Mouse (Mus musculus) neural tube, embryonic 10.5 days (tissue): ENCODE measurements around the gene Gm28053.
A peak's percentile ranks its signal among the peaks of the same experiment; 100 is the strongest.

Experiments
- DNase-seq: peaks from one replicate; pipeline ENCODE4 v3.0.0-alpha.2; 2017; ENCODE audit warnings: low spot score; ENCODE audit errors: extremely low spot score

The Gm28053 gene

DNA sequence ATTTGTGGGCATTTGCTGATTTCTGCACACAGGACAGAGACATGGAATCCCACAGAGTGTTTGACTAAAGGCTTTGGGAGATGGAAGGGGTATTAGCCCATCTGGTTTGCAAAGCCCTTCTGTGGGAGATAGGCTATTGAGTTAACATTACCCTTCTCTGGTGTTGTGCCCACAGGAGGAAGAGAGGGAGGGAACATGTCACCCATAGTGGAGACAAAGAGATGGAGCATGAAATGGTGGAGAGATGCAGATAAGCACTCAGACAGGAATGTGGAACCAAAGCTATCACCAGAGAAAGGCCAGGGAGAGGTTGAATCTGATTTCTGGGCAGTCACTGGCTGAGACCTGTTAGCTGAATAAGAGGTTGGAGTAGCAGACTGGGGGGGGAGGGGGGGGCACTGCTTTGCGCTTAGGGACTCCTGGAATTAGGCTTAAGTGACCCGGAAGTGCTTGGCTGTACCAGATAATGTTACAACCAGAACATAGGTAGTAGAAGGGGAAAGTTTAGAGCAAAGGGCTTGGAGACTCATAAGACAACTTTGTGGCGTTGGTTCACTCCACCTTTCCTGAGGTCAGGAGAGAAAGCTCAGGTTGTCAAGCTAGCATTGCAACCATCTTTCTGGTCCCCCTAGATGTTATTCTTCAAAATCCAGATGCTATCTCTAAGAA, 22.2 kb downstream of the Gm28053 start:
- no peak for DNase-seq

DNA sequence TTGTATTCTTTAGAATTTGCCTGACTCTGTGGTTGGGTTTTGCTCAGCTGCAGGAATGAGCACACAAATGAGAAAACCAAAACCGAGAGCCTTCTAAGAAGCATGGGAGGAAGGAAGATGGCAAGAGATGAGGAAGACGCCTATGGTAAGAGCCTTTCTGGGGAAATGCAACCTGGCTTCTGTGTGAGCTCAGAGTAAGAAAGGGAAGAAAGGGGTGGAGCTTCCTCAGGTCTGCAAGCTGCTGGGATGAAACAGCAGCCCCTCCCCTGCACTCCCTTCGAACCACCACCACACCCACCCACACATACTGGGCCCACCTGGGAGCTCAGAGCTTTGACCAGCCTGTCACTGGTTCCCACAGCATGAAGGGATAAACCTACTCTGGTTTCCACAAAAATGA, 22.9 kb downstream of the Gm28053 start:
- no peak for DNase-seq

DNA sequence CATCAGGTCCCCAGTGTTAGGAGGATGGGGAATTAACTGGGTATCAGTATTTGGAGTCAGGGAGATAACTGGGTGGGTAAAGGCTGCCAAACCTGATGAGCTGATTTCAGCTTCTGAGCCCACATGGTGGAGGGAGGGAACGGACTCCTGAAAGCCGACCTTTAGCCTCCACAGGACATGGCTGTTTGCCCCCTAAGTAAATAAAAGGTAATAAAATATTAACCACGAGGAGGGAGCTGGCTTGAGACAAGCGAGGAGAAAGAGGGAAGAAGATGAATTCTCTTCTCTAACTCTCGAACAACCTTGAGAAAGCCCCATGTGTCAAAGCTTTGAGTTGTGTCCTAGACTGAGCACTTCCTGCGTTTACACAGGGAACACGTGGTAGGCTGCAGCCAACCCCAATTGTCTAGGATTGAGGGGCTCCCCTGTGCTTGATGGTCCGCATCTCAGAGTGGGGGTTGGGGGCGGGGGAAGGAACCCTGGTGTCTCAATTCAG, 23.4 kb downstream of the Gm28053 start:
- no peak for DNase-seq

DNA sequence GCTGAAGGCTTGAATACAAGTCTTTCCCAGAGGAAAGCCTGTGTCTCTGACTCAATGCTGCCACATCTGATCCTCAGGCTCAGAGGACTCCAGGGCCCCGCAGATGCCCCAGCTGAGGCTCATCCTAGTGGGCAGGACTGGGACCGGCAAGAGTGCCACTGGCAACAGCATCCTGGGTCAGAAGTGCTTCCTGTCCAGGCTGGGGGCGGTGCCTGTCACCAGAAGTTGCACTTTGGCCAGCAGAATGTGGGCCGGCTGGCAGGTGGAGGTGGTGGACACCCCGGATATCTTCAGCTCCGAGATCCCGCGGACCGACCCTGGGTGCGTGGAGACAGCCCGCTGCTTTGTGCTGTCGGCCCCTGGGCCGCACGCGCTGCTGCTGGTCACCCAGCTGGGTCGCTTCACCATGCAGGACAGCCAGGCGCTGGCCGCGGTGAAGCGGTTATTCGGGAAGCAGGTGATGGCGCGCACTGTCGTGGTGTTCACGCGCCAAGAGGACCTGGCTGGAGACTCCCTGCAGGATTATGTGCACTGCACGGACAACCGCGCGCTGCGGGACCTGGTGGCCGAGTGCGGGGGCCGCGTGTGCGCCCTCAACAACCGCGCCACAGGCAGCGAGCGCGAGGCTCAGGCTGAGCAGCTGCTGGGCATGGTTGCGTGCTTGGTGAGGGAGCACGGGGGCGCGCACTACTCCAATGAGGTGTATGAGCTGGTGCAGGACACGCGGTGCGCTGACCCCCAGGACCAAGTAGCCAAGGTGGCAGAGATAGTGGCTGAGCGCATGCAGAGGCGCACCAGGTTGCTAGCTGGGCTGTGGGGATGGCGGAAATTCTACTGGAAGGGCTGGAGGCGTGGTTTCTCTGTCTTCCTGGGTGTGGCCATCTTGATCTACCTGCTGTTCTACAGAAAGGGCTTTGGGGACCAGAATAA, 24.3 kb downstream of the Gm28053 start:
- DNase-seq: peak; percentile 42

DNA sequence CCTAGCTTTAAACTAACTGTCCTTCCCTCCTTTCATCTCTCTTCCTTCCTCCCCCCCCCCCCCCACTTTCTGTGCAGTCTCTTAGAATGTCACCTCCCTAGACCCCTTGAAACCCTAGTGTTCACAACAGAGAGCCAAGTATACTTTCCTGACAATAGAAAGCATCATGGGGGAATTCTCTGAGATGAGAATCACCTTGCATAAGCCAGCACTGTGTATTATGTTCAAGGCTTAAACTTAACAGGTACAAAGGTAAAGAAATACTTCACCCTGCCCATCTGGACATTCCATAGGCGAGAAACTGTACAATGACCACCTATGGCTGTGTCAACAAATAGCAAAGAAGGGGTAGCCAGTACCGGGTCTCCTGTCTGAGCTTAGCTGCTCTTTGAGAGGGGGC, 27.1 kb downstream of the Gm28053 start:
- DNase-seq: no peak

DNA sequence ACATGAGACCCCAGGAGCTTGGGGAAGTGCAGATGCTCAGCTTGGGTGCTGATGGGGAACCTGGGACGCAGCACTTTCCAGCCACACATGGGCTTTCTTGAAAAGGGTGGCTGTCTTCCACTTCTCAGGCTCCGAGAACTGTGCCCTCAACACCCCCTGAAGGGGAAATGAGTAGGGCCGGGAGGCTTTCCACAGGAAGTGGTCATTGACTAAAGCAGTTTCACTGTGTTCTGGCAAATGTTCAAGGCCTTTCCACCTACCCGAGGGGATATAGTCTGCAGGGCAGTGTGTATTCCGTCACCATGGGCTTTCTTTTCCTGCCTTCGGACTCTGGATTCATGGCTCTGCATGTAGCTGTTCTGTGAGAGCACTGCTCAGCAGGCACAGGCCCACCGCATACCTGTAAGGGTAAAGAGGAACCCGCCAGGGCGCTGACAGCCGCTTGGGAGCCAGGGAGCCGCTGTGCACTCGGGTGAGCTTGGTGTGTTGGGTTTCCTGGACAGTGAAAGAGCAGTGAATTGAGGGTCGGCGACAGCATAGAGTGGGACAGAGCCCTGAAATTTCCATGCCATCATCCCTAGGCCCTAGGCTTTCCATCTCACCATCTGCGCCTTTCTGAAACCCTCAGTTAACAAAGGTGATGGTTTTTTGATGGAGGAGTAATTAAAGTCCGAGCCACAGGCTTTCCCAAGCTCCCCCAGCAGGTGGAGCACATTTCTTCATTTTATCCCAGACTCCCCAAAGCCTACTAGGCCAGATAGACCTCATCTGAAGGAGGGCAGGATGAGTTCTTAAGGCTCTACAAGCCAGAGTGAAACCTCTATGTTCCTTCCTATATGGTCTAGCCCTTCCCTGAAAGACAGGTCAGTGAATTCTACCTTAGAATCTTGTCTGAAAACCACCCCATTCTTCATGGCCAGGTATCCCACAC, 27.8 kb downstream of the Gm28053 start, which contains the start of gene Gimap5:
TSS of gene Gimap5 (plus strand) at position 239 of the 931 bp plus-strand sequence.
- DNase-seq: no peak

DNA sequence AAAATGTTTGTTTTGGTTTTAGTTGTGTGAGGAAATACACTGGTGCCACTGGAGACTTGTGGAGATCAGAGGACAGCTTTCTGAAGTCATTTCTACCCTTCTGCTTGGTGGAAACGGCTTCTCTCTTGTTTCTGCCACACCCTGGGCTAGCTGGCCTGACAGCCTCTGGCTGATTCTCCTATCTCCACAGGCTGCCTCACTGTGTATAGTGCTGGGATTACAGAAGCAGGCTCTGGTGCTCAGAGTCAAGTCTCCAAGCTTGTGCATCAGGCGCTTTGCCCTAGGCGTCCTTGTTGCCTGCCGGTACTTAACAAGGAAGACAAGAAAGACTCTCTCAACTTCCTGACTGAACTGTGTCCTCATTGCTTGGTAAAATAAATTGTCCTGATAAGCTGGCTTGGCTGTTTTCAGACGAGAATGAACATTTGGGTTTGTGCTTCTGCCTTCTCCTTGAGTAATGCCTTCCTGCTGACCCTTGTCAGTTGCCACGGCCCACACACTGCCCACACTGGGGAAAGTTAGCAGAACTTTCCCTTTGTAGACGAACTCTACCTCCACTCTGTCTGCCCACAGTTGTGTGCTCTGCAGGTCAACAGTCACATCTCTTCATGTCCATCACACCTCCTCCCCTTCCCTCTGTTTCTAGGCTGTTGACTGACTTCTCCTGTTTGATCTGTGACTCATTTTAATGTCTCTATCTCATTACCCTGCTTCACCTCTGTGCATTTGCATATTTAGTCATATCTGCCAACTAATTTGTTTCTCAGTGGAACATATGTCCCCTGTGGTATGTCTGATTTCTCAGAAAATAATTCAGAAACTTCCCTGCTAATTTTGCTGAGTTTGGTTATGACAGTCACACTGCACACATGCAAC, 28.9 kb downstream of the Gm28053 start:
- no peak for DNase-seq

DNA sequence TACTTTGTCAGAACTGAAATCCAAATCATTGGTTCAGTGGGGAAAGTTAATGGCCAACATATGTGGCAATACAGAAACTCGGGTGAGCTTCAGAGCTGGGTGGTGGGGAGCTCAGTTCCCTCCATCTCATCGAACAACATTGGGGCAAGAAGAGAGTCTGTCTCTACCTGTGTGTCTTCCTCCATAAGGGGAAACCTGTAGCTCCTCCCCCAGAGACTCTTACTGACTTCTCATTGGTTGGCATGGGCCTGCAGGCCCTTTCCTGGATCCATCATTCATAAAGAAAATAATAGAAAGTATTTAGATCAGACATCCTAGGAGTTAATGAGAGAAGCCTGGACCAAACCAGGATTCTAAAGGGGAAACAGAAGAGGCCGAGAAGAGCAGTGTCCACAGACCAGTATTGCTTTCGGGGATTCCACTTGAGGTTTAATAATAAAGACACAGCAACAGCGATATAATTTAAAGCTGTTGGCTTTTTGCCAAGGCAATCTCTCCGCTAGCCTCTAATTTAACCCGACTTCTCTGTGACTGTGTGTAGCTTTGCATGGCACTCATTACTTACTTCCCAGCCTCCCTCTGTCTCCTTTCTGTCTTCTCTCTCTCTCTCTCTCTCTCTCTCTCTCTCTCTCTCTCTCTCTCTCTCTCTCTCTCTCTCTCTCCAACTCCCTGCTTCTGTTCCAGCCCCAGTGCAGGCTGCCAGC, 45.3 kb downstream of the Gm28053 start:
- no peak for DNase-seq

DNA sequence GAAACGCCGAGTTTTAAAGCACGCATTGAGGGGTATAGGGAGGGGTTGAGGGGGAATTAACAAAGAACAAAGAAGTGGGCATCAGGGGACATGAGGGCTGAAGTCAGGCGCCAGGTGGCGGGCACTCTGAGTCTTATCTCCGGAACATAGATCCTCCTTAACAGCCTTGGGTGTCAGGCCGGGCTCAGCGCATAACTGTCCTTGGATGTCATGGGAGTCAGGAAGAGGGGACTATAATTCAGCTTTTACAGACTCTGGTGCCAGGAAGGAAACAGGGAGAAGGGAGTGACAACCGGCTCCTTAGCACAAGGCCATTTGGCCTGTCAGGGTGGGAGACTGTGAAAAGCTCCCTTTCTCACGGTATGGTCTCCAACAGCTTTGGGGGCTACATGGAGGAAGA, 46.1 kb downstream of the Gm28053 start:
- DNase-seq: no peak

DNA sequence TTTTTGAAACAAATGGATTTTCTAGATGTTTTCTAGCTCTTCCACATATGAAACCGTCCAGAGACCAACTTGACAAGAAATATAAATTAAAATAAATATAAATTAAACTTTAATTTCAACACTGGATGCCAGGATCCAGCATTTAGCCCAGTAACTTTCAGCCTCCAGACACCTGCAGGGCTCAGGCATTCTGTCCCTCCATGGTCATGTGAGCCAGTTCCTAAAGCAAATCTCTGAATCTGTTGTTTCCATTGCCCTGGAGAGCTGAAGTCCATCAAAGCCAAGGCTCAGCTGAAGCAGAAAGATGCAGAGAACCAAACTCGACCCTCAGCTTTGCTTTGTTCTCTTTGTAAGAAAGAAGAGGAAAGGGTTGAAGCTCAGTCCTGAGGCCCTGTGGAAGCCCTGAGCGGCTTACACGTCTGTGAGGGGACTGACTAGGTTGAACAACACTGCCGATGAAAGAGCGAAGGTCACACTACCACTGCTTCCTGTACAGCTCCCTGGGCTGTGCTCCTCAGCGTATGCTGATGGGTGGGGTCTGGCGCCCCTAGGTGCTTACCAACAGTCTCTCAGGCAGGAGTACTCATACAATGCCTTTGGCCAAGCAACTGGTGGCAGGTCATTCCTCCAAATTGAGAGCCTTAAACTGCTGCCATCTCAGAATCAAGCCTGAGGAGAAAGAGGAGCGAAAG, 49.9 kb downstream of the Gm28053 start:
- no peak for DNase-seq

DNA sequence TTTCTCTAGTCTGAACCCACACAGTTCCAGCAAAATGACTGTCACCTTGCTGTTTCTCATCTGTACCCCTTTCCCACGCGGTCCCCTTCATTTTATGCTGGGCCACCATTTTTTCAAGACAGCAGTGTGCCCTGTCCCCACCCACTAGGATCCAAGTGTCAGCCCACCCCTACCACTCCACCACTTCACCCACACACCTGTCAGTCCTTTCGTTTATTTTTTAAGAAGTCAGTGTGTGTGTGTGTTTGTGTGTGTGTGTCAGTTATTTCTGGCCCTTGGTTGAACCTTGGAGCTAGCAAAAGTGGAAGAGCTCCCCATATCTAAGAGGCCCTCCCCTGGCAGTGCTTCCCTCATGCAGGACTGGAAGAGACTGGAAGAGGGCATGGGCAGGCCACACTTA, 50.5 kb downstream of the Gm28053 start:
- no peak for DNase-seq

DNA sequence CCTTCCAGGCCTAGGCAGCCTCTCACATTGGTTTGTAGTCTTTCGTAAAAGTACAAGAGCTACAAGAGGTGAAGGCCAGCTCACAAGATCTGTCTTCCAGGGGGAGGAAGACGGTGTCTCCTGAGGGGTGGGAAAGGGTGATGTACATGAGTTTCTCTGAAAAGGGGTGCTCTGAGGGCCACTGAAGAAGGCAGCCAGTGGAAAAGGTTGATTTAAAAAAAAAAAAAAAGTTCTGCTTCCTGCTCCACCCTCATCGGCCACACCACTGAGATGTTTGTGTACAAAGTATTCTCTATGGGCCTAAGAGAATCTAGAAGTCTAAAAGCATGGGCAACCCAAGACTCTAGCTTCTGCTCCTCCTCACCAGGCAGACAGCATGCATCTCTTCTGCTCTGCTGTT, 52.3 kb downstream of the Gm28053 start, which contains the start of gene Gimap3:
TSS of gene Gimap3 (minus strand) at position 156 of the 400 bp plus-strand sequence.
- DNase-seq: no peak

DNA sequence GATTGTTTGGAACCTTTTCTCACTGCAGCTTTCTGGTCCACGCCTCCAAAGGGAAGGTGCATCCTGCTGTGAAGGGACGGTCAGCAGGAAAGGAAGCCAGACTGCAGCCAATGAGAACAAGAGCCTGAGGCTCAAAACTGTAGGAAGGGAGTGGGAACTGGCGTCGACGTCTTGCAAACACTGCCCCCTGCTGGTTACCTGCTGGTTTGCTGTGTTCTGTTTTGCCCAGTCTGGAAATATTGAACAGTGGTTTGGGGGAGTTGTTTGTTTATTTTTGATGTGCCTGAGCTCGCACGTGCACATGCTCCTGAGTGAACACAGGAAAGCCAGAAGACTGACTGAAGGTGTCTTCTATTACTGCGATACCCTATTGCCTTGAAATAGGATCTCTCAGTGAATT, 53.6 kb downstream of the Gm28053 start:
- DNase-seq: peak; percentile 80

DNA sequence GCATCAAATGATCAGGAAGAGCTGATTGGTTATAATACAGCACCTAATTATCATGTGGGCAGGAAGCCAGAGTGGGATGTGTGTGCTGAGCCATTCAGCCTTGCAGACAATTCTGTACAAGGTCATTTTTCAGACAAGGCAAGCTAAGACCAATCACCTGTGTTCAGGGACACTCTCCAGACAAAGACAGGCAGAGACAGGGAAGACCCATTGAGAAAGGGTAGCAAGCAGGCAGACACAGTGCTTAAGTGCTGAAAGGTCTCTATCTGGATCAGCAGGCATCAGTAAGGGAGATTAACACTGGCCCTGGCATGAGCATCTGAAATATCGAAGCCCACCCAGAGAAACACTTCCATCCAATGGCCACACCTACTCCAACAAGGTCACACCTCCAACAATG, 66.0 kb downstream of the Gm28053 start:
- no peak for DNase-seq

DNA sequence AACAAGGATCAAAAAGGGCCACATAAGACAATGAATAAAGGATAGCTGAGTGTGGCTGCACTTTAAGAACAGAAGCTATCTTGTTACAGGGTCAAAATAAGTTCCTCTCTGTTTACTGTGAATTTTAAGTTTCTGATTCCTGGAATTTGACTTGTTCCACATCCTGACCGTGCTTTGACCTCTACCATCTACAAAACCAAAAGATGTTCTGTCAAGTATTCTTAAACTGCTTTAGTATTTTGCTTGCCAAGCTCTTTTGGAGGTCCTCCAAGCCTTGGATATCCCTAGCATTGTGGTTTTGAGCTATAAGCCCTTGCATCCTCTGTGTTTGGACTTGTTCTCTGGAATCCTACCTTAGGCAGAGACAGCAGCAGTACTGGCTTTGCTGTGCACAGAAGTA, 66.8 kb downstream of the Gm28053 start:
- no peak for DNase-seq

DNA sequence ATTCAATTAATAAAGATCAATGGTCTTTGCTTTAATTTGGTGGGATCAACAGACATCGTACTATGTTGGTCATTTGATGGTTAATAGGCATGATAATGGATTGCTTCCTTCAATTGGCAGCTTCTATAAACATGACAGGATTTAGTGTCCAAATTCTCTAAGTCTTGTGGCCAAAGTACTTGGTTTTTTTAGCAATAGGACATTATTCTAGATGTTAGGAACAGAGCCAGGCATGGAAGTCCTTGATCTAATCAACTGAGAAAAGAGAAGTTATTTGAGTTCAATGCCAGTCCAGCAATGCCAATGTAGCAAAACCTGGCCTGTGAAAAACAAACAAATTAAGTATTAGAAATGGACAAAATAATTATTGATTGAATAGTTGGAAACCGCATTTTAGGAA, 67.2 kb downstream of the Gm28053 start:
- DNase-seq: no peak

DNA sequence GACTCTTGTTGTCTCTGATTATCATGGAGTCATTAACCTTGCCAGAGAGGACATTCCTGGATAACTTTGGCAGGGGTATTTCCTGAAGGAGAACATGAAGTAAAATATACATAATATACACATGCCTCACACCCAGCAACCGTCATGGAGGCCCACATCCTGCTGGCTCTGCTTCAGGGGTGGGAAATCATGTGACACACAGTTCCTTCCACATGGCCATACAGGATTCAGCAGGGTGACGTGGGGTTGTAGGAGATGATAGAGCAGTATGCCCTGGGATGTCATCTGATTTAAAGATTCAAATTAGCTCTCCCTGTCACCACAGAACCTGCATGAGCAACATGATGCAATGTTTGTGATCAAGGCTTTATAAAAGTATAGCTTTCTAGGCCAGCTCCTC, 69.5 kb downstream of the Gm28053 start:
- DNase-seq: no peak

DNA sequence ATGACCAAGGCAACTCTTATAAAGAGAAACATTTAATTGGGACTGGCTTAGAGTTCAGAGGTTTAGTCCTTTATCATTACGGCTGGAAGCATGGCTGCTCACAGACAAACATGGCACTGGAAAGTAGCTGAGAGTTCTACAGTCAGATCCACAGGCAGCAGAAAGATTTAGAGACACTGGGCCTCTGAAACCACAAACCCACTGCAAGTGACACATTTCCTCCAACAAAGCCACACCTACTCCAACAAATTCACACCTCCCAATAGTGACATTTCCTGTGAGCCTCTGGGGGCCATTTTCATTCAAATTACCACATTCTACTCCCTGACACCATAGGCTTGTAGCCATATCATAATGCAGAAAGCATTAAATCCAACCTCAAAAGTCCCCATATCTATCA, 83.5 kb downstream of the Gm28053 start:
- no peak for DNase-seq
